Mouse (Mus musculus) heart, adult 2 months (tissue): ENCODE measurements at regions not wholly inside any gene's neighbourhood (a gene's known extent, or its start where the extent isn't known, plus 50 kb on each side); places are given as distances from the start of the nearest gene placed in this dataset.

ENCODE experiments used
- DNase-seq, 2 experiments: peaks; one replicate each; pipeline ENCODE4 v3.0.0; 2021
- H3K27ac ChIP-seq: fragments of 200-600 bp; 2 replicates; pipeline ENCODE4 v1.8.1; 2022
- H3K27me3 ChIP-seq: fragments of 200-500 bp; 2 replicates; pipeline ENCODE4 v1.6.1; 2012; ENCODE audit warnings: mild to moderate bottlenecking, low read length, inconsistent platforms, mixed read lengths; ENCODE audit not compliant: control insufficient read depth, insufficient read depth
- H3K36me3 ChIP-seq: fragments of 200-500 bp; 2 replicates; pipeline ENCODE4 v1.6.1; 2012; ENCODE audit warnings: low read length, inconsistent platforms; ENCODE audit not compliant: control insufficient read depth, insufficient read depth
- H3K4me1 ChIP-seq: fragments of 200-500 bp; 2 replicates; pipeline ENCODE4 v1.6.1; 2011; ENCODE audit warnings: low read length; ENCODE audit not compliant: control insufficient read depth, insufficient read depth
- H3K4me3 ChIP-seq: fragments of 200-600 bp; 2 replicates; pipeline ENCODE4 v1.8.1; 2022
- H3K79me2 ChIP-seq: fragments of 200-500 bp; replicated peaks from 2 replicates; pipeline ENCODE4 v1.6.1; 2012; ENCODE audit warnings: mild to moderate bottlenecking, inconsistent platforms, low read length, moderate library complexity, mixed read lengths; ENCODE audit not compliant: control insufficient read depth, insufficient read depth
- H3K9ac ChIP-seq: fragments of 200-500 bp; 2 replicates; pipeline ENCODE4 v1.6.1; 2012; ENCODE audit warnings: low read depth, mild to moderate bottlenecking, control low read depth, inconsistent platforms, low read length, mixed read lengths
- CTCF ChIP-seq: fragments of 200-600 bp; IDR thresholded peaks from 2 replicates; pipeline ENCODE4 v1.8.1; 2022; ENCODE audit warnings: antibody characterized with exemption, mild to moderate bottlenecking, moderate library complexity
- EP300 ChIP-seq: fragments of 200-500 bp; IDR thresholded peaks from 2 replicates; pipeline ENCODE4 v1.6.1; 2011; ENCODE audit warnings: low read depth, low read length, control low read depth; ENCODE audit not compliant: insufficient read depth
- POLR2A ChIP-seq: fragments of 200-500 bp; IDR thresholded peaks from 2 replicates; pipeline ENCODE4 v1.6.1; 2011; ENCODE audit warnings: mild to moderate bottlenecking, low read depth, low read length, control low read depth; ENCODE audit not compliant: insufficient read depth
- WGBS: fragments of 180-500 bp; shearing (Covaris S2); methylation state at CpG from one replicate; pipeline ENCODE4 v1.1.7; 2018; 5-methylcytosine and 5-hydroxymethylcytosine counted together
- intact Hi-C: fragments of 180-260 bp; cut with DNase I; formaldehyde crosslinking; loops from one replicate; pipeline ENCODE4 v1.15.1; 2025

GRCm38 (mm10) chr2:48211804-48212203 lies 602.1 kb upstream of the Acvr2a start:
- no peaks in the 10 kb centered on the region for H3K79me2 ChIP-seq
- intact Hi-C loops: no loop called here
- no peaks in the 10 kb centered on the region for H3K36me3 ChIP-seq

GRCm38 (mm10) chr2:48220771-48221170 lies 593.1 kb upstream of the Acvr2a start:
- TF ChIP-seq POLR2A (no peak), CTCF (no peak), EP300 (no peak)
- Histone ChIP-seq H3K79me2 (no peaks in the 10 kb centered on the region), H3K27ac (no peak overlapping the region), H3K4me1 (no peaks in the 10 kb centered on the region), H3K36me3 (no peaks in the 10 kb centered on the region), H3K9ac (no peak overlapping the region), H3K27me3 (no peaks in the 10 kb centered on the region), H3K4me3 (no peak overlapping the region)
- DNase-seq: no peak
- 69% methylated on average over 3 of the region's 3 CpGs for WGBS
- intact Hi-C loops: no loop called here

More at GRCm38 (mm10) chr2:48211804-48212203, 602.1 kb upstream of the Acvr2a start:
- no peaks in the 10 kb centered on the region for H3K4me1 ChIP-seq
- H3K27me3 ChIP-seq: no peaks in the 10 kb centered on the region
- no peak overlapping the region for H3K4me3 ChIP-seq
- WGBS: 62% methylated on average over 1 of the region's 1 CpGs
- DNase-seq: no peak
- no peak overlapping the region for H3K9ac ChIP-seq
- no peak for TF ChIP-seq CTCF
- no peak for TF ChIP-seq EP300
- TF ChIP-seq POLR2A: no peak
- H3K27ac ChIP-seq: no peak overlapping the region

GRCm38 (mm10) chr2:48223084-48223799 lies 590.7 kb upstream of the Acvr2a start:
- no peaks in the 10 kb centered on the region for H3K4me1 ChIP-seq
- intact Hi-C loops: no loop called here
- no peak for DNase-seq
- no peak overlapping the region for H3K4me3 ChIP-seq
- TF ChIP-seq CTCF (no peak), EP300 (no peak), POLR2A (no peak)
- WGBS: 64% methylated on average over 2 of the region's 2 CpGs
- H3K9ac ChIP-seq: no peak overlapping the region
- H3K27me3 ChIP-seq: no peaks in the 10 kb centered on the region
- H3K27ac ChIP-seq: no peak overlapping the region
- H3K79me2 ChIP-seq: no peaks in the 10 kb centered on the region
- no peaks in the 10 kb centered on the region for H3K36me3 ChIP-seq

GRCm38 (mm10) chr2:48250174-48250573 lies 563.7 kb upstream of the Acvr2a start:
- WGBS: 76% methylated on average over 4 of the region's 4 CpGs
- H3K36me3 ChIP-seq: no peaks in the 10 kb centered on the region
- H3K27me3 ChIP-seq: no peaks in the 10 kb centered on the region
- H3K79me2 ChIP-seq: no peaks in the 10 kb centered on the region
- H3K27ac ChIP-seq: no peak overlapping the region
- no peak for DNase-seq
- no peaks in the 10 kb centered on the region for H3K4me1 ChIP-seq
- TF ChIP-seq CTCF (no peak), EP300 (no peak), POLR2A (no peak)
- H3K4me3 ChIP-seq: no peak overlapping the region
- H3K9ac ChIP-seq: no peak overlapping the region
- intact Hi-C loops: no loop called here

GRCm38 (mm10) chr2:48260299-48260698 lies 553.6 kb upstream of the Acvr2a start:
- no peak overlapping the region for H3K9ac ChIP-seq
- WGBS: 42% methylated on average over 2 of the region's 2 CpGs
- no peak for DNase-seq
- H3K4me3 ChIP-seq: no peak overlapping the region
- no peaks in the 10 kb centered on the region for H3K36me3 ChIP-seq
- no peaks in the 10 kb centered on the region for H3K79me2 ChIP-seq
- H3K27me3 ChIP-seq: no peaks in the 10 kb centered on the region
- TF ChIP-seq EP300 (no peak), POLR2A (no peak), CTCF (no peak)
- no peaks in the 10 kb centered on the region for H3K4me1 ChIP-seq
- intact Hi-C loops: no loop called here
- H3K27ac ChIP-seq: no peak overlapping the region
